Mouse (Mus musculus): ENCODE results near the gene Dnaic1.
"Not testable (repeated sequence)": the region's sequence is repeated elsewhere in the genome, so short reads cannot be mapped to it uniquely, and the experiment has no call there.

Gene Dnaic1

GRCm38 (mm10) chr4:41671500-41671899 lies 101.9 kb downstream of the Dnaic1 start:
- no peak for DNase-seq

GRCm38 (mm10) chr4:41671963-41672480 lies 102.4 kb downstream of the Dnaic1 start:
- no peak for DNase-seq

GRCm38 (mm10) chr4:41672522-41672963 lies 103.0 kb downstream of the Dnaic1 start:
- DNase-seq, result no peak

DNA sequence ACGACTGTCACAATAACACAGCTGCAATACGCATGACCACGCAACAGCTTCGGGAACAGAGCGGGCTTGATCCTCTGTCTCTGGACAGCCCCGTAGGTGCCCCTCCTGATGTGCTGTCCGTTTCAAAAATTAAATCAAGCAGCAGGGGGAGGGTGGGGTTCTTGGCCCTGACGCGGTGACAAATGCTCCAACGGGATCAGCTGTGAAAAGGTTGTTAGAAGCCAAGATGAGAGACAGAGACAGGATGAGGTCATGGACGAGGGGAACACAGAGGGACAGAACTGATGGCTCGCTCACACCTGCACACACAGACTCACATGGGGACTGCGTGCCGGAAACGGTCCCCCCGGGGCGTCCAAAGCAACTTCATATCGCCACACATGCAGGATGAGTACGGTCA lies 103.6 kb downstream of the Dnaic1 start:
- DNase-seq, result no peak

DNA sequence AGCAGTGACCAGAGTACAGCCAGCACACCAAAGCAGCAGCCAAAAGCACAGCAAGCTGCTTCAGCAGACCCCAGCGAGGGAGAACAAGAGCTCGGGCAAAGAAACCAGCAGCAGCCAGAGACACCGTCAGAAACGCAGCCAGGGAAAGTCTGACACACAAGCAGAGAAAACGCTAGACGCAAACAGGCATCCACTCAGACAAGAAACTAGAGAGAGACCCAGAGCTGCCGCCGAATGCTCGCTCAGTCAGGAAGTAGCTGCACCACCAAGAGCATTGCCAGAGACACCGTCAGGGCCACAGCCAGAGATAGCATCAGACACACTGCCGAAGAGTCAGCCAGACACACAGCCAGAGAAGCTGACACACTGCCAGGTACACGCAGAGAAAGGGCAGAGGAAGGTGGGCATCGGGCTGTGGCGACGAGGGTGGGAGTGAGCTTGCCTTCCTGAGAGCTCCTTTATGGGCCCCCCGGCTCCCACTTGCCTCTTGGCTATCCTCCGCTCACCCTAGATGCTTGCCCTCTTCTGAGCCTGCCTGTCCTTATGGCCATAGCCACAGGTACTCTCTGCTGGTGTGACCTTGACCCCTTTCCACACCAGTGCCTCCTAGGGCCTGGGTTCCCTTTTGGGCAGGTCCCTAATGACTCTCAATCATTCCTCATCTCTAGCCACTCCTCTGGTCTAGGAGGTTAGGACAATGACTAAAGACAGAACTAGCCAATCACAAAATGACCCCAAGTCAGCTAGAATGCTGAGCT lies 106.9 kb downstream of the Dnaic1 start:
- no peak for DNase-seq

DNA sequence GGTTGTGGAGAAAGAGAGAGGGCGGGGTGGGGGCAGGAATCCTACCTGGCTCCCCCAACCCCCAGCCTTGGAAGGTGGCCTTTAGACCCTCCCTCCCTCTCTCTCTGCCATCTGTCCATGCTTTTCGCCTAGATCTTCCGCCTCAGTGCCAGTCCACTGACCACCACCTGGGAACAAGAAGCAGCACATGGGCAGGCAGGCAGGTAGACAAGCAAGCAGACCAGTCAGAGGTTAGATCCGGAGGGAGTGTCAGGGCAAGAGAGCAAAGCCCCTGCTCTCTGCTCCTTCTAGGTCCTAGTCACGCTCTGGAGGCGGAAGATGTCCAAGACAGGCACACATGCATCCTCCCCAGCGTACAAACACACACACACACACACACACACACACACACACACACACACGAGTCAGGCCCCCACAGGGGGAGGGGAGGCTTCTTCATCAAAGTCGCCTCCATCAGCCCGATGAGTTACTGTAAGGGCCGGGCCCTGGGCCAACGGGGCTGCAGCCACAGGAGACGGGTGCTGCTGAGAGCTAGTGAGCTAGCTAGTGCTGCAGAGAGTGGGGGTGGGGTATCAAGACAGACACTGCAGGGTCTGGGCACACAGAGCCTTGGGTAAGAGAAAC lies 107.5 kb downstream of the Dnaic1 start:
- peak; percentile 74 for DNase-seq

GRCm38 (mm10) chr4:41678863-41679262 lies 109.3 kb downstream of the Dnaic1 start:
- no peak for DNase-seq

GRCm38 (mm10) chr4:41679291-41679690 lies 109.7 kb downstream of the Dnaic1 start:
- DNase-seq, result no peak

GRCm38 (mm10) chr4:41681176-41681575 lies 111.6 kb downstream of the Dnaic1 start:
- DNase-seq, result no peak

DNA sequence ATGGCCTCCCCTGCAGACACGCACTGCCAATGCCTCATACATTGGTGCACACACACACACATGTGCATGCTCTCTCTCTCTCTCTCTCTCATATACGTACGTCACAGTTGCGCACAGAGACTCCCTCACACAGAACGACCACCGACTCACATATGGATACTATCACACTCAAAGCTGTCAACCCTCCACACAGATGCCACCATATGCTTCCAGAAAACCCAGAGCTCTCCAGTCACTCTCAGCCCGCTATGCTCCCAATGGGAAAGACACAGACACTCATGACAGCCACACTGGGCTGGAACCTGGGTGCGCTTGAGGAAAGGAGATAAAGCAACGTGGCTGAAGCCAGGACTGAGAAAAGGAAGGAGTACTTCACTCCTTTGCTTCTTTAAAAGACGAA lies 112.4 kb downstream of the Dnaic1 start:
- no peak for DNase-seq

DNA sequence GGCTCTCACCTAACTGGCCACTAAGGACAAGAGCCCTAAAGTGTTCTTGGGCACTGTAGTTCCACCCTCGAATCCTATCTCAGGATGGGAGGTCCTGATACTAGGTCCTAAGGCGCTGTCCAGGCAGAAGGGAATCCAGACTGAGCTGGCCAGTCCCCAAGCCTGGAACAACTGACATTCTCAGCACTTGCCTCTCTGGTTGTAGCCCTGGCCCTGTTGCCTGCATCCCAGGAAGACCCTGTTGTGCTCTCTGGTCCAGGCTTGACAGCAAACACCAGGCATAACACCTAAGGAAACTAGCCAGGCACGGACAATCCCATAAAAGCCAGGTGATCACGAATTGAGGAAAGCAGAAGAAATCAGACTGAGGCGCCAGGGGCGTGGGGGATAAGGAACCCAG lies 113.2 kb downstream of the Dnaic1 start:
- DNase-seq, result no peak

GRCm38 (mm10) chr4:41683303-41683702 lies 113.7 kb downstream of the Dnaic1 start:
- DNase-seq, result not testable (repeated sequence)

- not testable (repeated sequence) for DNase-seq
Measured at GRCm38 (mm10) chr4:41684131-41684930, 114.8 kb downstream of the Dnaic1 start.

DNA sequence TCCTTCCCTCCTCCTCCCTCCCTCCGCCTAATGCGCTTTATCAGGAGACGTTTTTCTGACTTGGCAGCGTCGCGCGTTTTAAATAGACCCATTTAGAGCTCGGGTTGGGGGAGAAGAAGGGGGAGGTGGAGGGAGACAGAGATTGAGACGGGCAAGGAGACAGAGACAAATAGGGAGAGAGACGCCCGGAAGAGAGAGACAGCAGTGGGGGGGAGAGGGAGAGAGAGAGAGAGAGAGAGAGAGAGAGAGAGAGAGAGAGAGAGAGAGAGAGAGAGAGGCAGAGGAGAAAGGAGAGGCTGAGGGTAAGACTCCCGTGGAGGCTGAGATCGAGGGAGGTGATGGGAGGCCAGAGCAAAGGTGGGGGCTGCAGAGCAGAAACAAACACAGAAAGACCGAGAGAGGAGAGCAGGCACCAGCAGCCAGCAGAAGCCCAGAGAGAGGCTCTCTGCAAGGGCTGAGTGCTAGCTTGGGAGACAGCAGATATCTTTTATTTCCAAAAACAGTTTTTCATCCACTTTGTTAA lies 115.4 kb downstream of the Dnaic1 start:
- not testable (repeated sequence) for DNase-seq

- DNase-seq, result not testable (repeated sequence)
Measured at GRCm38 (mm10) chr4:41685882-41686492, 116.4 kb downstream of the Dnaic1 start.

Measured in kidney, postnatal 14 days (tissue).